Mouse (Mus musculus) cerebellum, postnatal 10 days (tissue): ENCODE data around the gene Cdc42bpg.

ENCODE experiments used
- DNase-seq, 2 experiments: peaks; one replicate each; pipeline ENCODE4 v3.0.0; 2021; ENCODE audit warnings: mixed read lengths in 2 of 2

Gene Cdc42bpg

DNA sequence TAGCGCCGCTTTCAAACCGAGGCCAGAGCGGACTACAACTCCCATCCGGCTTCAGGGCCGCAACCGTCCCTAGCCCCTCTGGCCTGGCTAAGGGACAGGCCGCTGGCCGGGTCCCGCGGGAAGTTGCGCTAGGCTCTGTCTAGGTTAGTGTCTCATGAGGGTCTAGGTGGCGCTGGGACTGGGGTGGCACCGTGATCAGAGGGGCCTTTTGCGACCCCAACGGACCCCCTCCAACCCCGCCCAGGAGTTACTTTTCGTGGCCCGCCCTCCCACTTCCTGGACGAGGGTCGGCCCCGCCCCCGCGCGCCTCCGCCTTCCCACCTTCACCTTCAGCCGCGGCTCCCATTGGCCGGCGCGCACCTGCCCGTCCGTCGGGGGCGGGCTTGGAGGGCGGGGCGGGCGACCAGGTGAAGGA, at the start of gene Cdc42bpg:
TSS of gene Cdc42bpg (plus strand) at position 320 of the 415 bp plus-strand sequence.
- peak; percentile 93 to 95 for DNase-seq

DNA sequence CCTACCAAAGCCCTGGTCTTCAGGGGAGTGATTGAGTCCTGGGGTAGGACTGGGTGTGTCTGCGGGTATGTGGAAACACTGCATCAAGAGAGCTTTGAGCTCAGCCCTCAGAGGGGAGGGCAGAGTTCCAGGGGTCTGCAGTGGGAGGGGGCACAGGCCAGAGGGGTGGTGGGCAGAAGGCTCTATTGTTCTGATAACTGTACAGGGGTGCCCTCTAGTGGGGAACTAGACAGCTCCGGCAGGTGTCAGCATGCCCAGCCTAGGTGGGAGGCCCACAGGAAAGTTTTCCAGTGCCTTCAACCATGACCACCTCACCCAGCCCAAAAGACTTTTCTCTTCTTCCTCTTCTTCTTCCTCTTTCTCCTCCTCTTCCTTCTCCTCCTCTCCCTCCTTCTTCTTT, 45.8 kb upstream of the Cdc42bpg start:
- DNase-seq, result peak; percentile 78 to 83

GRCm38 (mm10) chr19:6260946-6261345, 45.3 kb upstream of the Cdc42bpg start:
- DNase-seq, result peak in 1 of 2 experiments; percentile 45

- no peak for DNase-seq
Measured at GRCm38 (mm10) chr19:6261379-6261778, 44.9 kb upstream of the Cdc42bpg start.

DNA sequence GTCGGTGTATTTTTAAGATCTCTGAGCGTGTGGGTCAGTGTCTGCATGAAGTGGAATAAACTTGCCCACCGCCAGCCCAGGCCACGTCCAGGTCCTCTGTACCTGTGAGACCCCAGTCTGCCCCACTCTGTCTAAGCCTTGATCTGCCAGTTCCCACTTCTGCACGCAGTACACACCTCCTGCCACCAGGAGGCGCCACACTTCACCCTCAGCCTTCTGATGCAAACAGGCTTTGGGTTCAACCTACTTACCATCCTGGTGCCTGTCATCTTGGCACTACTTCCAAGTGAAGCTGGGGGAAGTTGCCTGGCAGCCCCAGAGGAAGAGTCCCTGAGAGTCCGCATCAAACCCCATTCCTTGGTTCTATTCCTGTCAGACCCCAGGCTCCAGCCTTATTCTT, 44.0 kb upstream of the Cdc42bpg start:
- peak; percentile 90 to 94 for DNase-seq

DNA sequence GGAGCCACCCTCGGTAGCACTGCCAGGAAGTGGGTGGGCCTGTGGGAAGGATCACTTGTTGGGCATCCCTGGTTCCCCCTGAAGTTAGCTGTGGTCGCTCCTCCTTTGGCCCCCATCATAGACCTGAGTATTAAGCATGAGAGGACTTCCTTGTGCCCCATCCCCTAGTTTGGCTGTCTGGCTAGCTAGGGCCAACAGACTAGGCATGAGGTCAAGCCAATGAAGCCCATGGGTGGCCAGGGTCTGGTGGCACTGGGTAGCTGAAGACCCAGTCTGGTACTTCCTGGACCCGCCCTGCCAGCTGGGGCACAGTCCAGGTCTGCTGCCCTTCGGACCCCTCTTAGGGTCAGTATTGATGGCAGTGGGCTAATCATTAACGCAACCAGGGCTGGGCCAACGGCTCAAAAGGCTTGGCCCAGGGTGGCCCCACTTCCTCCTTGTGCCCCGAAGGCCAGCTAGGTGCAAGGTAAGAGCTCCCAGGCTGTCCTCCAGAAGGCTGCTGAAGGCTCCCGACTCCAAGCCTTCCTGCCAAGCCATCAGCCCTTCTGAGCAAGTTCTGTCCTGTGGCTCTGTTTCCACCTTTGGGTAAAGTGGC, 43.3 kb upstream of the Cdc42bpg start:
- peak in 1 of 2 experiments; percentile 36 for DNase-seq

DNA sequence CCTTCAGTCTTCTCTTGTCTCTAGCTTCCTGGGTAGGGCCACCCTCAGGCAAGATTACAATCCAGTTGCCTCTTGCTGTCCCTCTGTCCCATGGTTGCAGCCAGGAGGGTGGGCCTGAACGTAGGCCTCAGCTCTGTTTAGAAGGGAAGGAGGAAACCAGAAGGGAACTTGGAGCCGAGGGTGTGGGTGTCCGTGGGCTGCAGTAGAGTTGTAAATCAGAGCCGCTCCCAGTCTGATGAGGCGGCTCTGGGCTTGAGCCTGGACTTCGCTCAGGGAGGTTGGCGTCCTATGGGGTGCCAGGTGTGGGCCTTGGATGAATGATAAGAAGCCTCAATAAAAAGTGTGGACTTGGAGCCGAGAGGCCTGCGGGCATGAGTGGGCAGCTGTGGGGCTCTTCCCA, 42.1 kb upstream of the Cdc42bpg start:
- DNase-seq, result peak; percentile 37 to 44

- DNase-seq, result peak in 1 of 2 experiments; percentile 28
Measured at GRCm38 (mm10) chr19:6264945-6265344, 41.3 kb upstream of the Cdc42bpg start.

- DNase-seq, result peak; percentile 72 to 79
Measured at GRCm38 (mm10) chr19:6265727-6266182, 40.5 kb upstream of the Cdc42bpg start.

DNA sequence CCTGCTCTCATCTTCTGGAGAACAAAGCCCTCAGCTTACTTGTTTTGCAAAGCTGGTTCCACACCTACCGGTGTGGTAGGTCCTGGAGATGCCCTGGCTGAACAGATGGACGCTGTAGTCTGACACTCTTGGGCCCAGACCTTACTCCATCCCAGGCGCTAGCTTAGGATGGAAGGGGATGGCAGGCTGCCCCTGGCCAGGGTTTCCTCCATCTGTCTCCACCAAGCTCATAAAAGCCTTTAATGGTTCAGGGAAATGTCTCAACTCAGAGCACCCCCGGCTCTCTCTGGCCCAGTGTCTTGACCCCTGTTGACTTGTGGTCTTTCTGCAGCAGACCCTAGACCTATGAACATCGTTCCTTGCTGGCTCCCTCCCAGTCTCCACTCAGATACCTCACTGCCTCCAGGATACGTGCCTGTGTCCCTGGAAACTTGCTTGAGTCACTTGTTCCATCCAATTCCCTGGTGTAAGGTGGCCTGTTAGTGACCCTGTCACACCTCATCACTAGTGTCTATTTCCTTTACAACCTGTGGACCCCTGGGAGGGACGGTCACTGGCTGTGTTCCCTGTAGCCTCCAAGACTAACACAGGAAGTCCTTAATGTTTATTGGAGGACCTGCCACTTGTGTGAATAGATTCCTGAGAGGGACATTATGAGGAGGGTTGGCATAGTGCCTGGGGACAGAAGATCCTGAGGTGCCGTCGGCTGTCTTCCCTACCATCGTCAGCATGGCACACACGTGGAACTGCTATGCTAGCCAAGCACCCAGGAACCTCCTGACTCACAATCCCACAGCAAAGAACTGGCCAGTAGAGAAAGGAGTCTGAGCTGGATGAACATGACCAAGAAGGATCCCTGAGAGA, 38.7 kb upstream of the Cdc42bpg start:
- peak; percentile 95 to 97 for DNase-seq

GRCm38 (mm10) chr19:6268170-6268528, 38.1 kb upstream of the Cdc42bpg start:
- peak; percentile 95 to 96 for DNase-seq

- DNase-seq, result peak in 1 of 2 experiments; percentile 31
Measured at GRCm38 (mm10) chr19:6268670-6269132, 37.6 kb upstream of the Cdc42bpg start.

GRCm38 (mm10) chr19:6269798-6270475, 36.3 kb upstream of the Cdc42bpg start:
- no peak for DNase-seq

DNA sequence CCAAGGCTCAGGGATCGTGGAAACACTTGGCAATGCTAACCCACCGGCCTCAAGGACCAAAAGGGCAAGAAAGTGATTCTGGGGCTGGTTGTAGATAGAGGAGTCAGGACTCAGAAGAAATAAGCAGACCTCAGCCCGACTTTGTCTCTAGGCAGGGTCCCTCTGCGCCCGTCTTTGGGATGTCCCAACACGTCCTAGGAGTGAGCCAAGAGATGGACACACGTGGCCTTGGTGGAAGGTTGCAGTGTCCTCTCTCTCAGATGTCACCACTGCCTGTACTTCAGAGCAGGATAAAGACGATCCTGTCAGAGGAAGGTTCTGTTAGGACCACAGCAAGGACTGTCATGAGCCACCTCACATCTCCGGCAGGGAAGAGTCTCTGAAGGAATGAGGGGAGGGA, 35.6 kb upstream of the Cdc42bpg start:
- no peak for DNase-seq

DNA sequence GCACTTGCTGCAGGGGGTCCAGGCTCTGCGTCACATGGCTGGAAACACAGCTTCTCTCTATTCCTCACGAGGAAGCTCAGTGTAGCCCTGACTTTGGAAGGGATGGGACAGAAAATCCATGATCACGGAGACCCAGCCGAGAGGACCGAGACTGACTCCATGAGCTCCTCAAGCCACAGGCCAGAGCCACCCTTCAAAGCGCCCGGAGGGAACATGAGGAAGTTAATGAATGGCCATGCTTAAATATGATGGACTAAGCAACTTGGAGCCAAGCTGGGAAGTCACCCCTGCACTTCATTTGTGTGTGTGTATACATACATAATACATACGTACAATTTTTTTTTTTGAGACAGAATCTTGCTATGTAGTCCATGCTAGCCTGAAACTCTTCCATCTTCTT, 35.0 kb upstream of the Cdc42bpg start:
- no peak for DNase-seq

DNA sequence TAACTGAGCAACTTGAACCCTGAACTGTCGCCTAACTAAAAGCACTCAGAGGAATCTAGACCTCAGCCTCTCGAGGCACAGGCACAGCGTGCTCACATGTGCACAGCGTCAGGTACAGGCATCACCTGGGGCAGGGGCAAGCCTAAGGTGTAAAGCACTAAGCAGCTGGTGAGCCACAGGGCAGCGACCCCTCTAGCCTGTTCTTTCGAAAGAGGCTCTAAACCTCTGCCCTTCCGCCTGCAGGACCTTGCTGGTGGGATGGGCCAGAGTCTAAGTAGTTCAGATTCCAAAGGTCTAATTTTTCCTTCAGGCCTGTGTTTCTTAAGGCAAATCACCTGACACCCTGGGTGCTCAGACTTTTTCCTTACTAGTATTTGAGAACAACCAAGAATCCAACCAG, 34.2 kb upstream of the Cdc42bpg start:
- no peak for DNase-seq

DNA sequence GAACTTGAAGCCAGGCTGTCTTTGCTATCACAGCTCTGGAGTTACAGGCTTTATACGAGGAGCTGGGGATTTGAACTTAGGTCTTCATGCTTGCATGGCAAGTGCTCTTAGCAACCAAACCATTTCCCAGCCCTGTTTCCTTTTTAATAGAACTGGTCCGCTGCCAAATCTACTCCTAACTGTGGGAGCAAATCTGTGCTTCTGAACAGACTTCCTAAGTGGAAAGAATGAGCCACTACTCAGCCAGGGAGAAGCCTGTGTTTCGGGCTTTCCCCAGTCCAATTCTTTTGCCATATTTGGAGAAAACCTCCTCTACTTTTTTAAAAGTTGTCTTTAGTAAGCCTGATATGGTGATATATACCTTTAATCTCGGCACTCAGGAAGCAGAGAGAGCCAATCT, 33.5 kb upstream of the Cdc42bpg start:
- DNase-seq, result peak in 1 of 2 experiments; percentile 49

DNA sequence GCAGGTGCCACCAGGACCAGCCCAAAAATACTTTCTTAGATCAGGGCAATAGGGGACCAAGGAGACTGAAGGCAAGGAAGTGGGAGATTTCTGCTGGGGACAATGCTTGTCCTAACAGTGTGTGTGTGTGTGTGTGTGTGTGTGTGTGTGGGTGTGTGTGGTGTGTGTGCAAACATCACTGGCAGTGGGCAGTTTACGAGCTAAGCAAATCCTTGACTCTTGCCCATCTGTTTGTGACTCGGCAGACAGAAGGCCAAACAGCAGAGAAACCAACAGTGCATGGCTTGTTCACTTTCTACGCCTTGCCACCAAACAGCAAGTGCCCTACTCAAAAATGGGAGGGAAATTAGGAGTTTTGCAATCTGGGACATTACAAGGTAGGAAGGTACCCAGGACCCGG, 32.7 kb upstream of the Cdc42bpg start:
- DNase-seq, result peak; percentile 54 to 61

DNA sequence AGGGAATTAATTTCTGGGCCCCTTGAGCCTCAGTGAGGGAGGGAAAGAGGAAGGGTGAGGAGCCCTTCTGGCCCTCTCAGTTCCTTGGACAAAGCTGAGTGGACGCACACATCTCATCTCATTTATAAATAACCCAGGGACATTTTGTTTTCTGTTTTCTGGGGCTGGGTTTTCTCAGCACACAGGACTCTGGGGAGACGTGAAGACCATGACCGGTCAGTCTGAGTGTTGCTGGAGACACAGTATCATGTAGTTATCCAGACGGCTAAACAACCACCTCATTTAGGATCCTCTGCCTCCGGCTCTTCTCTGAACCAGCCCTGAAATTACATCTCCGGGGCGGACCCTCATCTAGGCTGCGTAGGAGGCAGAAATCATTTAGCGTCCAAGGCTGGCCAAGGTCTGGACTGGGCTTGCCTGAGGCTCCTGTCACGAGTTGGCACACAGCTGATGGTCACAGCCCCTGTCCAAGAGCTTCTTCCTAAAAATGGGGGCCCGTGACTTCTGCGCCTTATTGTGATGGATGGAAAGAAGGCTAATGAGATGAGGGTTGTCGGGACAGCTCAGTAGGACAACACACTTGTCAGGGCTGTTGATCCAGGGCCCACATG, 32.2 kb upstream of the Cdc42bpg start:
- DNase-seq, result peak; percentile 66 to 73

DNA sequence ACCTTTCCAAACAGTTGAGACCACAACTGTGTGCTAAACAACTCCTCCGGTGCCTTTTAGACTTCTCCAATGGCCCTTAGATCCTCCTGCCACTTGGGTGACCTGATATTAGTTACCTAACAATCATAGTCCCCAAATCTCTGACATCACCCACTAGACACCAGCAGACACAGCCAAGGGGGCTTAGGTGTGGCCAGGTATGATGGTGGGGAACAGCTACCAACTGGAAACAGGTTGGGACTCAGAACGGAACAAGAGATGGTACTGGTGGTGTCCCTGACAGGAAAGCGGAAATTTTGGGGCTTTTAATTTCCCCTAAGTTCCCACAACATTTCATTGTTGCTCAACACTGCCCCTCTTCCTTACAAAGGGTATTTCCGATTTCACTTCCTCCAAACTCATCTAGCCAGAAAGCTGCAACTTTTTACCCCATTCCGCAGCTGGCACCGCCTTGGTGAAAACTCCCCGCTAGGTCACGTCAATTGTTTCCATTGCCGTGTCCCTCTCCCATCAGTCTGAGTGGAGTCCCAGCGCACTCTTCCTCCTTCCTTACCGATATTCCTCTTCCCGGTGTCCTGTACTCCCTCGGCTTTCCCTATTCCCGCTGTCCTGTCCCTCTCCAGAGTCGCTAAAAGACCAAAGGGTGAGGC, 30.4 kb upstream of the Cdc42bpg start:
- peak in 1 of 2 experiments; percentile 39 for DNase-seq

- DNase-seq, result peak; percentile 99
Measured at GRCm38 (mm10) chr19:6276426-6277421, 29.5 kb upstream of the Cdc42bpg start, which contains the start of gene Ehd1. Ehd1 (plus strand) TSS chr19:6276725.
